Mouse (Mus musculus) neural tube, embryonic 15.5 days (tissue): ENCODE data around the gene Maml3. TPM values are rescaled to one million over a fixed set of nuclear protein-coding genes. Genes with fewer than 3 reads are reported as not detected.

Experiments
- ATAC-seq: fragments of 200-750 bp; cut with Nextera tagmentation; 2 replicates; pipeline ENCODE4 v1.8.0; 2017; ENCODE audit warnings: mild to moderate bottlenecking, moderate TSS enrichment, moderate library complexity; ENCODE audit not compliant: low FRiP score
- H3K27ac ChIP-seq: fragments of 300-500 bp; sonication (generic); replicated peaks from 2 replicates; pipeline ENCODE4 v1.5.1; 2015; ENCODE audit warnings: mild to moderate bottlenecking, inconsistent platforms
- H3K27me3 ChIP-seq: fragments of 300-500 bp; sonication (generic); replicated peaks from 2 replicates; pipeline ENCODE4 v1.6.1; 2015; ENCODE audit warnings: inconsistent platforms
- H3K36me3 ChIP-seq: fragments of 300-500 bp; sonication (generic); 2 replicates; pipeline ENCODE4 v1.6.1; 2015; ENCODE audit warnings: inconsistent platforms
- H3K4me1 ChIP-seq: fragments of 300-500 bp; sonication (generic); 2 replicates; pipeline ENCODE4 v1.6.1; 2015; ENCODE audit warnings: inconsistent platforms
- H3K4me2 ChIP-seq: fragments of 300-500 bp; sonication (generic); 2 replicates; pipeline ENCODE4 v1.6.1; 2015; ENCODE audit warnings: inconsistent platforms, mild to moderate bottlenecking, moderate library complexity
- H3K4me3 ChIP-seq: fragments of 300-500 bp; sonication (generic); replicated peaks from 2 replicates; pipeline ENCODE4 v1.5.1; 2015; ENCODE audit warnings: mild to moderate bottlenecking, inconsistent platforms
- H3K9ac ChIP-seq: fragments of 300-500 bp; sonication (generic); replicated peaks from 2 replicates; pipeline ENCODE4 v1.6.1; 2015; ENCODE audit warnings: mild to moderate bottlenecking, inconsistent platforms
- H3K9me3 ChIP-seq: fragments of 300-500 bp; sonication (generic); replicated peaks from 2 replicates; pipeline ENCODE4 v1.6.1; 2016; ENCODE audit warnings: inconsistent platforms
- WGBS: fragments of 180-500 bp; shearing (Covaris S2); methylation state at CpG from one replicate; pipeline ENCODE4 v1.1.7; 2015; ENCODE audit warnings: mixed read lengths; 5-methylcytosine and 5-hydroxymethylcytosine counted together
- polyA plus RNA-seq: library from polyadenylated mRNA; unstranded; fragments of >200 nt; fragmentation: Nextera tagmentation; extraction: Ambion mirVana; gene quantifications from 2 replicates; pipeline ENCODE4 v1.2.1, GENCODE M21; 2015

The Maml3 gene
- polyA plus RNA-seq, 1 experiment from 2014 or later: 7.6 TPM

GRCm38 (mm10) chr3:51788591-51789339 is 316.1 kb downstream of the Maml3 start:
- no peaks in the 10 kb centered on the region for H3K27me3 ChIP-seq
- peak overlapping the region; percentile 29 for H3K4me3 ChIP-seq
- peak overlapping the region; percentile 88 for H3K27ac ChIP-seq
- no peaks in the 10 kb centered on the region for H3K9me3 ChIP-seq
- peak overlapping the region; percentile 34 for H3K9ac ChIP-seq
- 1% methylated on average over 17 of the region's 17 CpGs for WGBS
- no peaks in the 10 kb centered on the region for H3K36me3 ChIP-seq
- ATAC-seq: peak; percentile 60
- peaks cover 45% of the 10 kb centered on the region for H3K4me1 ChIP-seq
- H3K4me2 ChIP-seq: peak overlapping the region; percentile 55

GRCm38 (mm10) chr3:51787945-51788344 is 316.9 kb downstream of the Maml3 start:
- Histone ChIP-seq H3K27me3 (no peaks in the 10 kb centered on the region), H3K9ac (no peak overlapping the region), H3K9me3 (no peaks in the 10 kb centered on the region), H3K4me3 (no peak overlapping the region), H3K4me2 (no peak overlapping the region), H3K27ac (peak overlapping the region; percentile 88), H3K36me3 (no peaks in the 10 kb centered on the region), H3K4me1 (peaks cover 45% of the 10 kb centered on the region)
- WGBS: 100% methylated on average over 2 of the region's 2 CpGs
- no peak for ATAC-seq

- ATAC-seq: no peak
- Histone ChIP-seq H3K9me3 (no peaks in the 10 kb centered on the region), H3K4me2 (no peak overlapping the region), H3K36me3 (no peaks in the 10 kb centered on the region), H3K27ac (peak overlapping the region; percentile 56), H3K9ac (no peak overlapping the region), H3K4me3 (no peak overlapping the region), H3K27me3 (no peaks in the 10 kb centered on the region), H3K4me1 (peaks cover 35% of the 10 kb centered on the region)
- WGBS: 68% methylated on average over 7 of the region's 7 CpGs
These were observed 319.1 kb downstream of the Maml3 start for GRCm38 (mm10) chr3:51785796-51786195.

GRCm38 (mm10) chr3:51782191-51782590 is 322.7 kb downstream of the Maml3 start:
- 60% methylated on average over 10 of the region's 10 CpGs for WGBS
- no peaks in the 10 kb centered on the region for H3K27me3 ChIP-seq
- H3K9ac ChIP-seq: no peak overlapping the region
- H3K4me2 ChIP-seq: no peak overlapping the region
- ATAC-seq: no peak
- H3K4me3 ChIP-seq: no peak overlapping the region
- H3K4me1 ChIP-seq: peaks cover 33% of the 10 kb centered on the region
- H3K27ac ChIP-seq: no peak overlapping the region; the same call in 1 of the 2 replicates
- no peaks in the 10 kb centered on the region for H3K36me3 ChIP-seq
- H3K9me3 ChIP-seq: no peaks in the 10 kb centered on the region

GRCm38 (mm10) chr3:51778738-51779592 is 325.9 kb downstream of the Maml3 start:
- no peaks in the 10 kb centered on the region for H3K27me3 ChIP-seq
- peak; percentile 66 for ATAC-seq
- 0 out of 2 replicates have a peak overlapping the region, but pooled peaks have one; percentile 7 for H3K9ac ChIP-seq
- H3K4me2 ChIP-seq: peak overlapping the region; percentile 28
- H3K9me3 ChIP-seq: no peaks in the 10 kb centered on the region
- 12% methylated on average over 16 of the region's 16 CpGs for WGBS
- H3K27ac ChIP-seq: peak overlapping the region; percentile 88
- H3K4me1 ChIP-seq: peaks cover 18% of the 10 kb centered on the region
- no peaks in the 10 kb centered on the region for H3K36me3 ChIP-seq
- H3K4me3 ChIP-seq: no peak overlapping the region

- Histone ChIP-seq H3K9me3 (no peaks in the 10 kb centered on the region), H3K4me3 (no peak overlapping the region), H3K27me3 (no peaks in the 10 kb centered on the region), H3K4me2 (no peak overlapping the region), H3K9ac (no peak overlapping the region), H3K36me3 (no peaks in the 10 kb centered on the region), H3K27ac (peak overlapping the region; percentile 88), H3K4me1 (peaks cover 18% of the 10 kb centered on the region)
- no peak; the same call in 1 of the 2 replicates for ATAC-seq
- WGBS: 31% methylated on average over 3 of the region's 3 CpGs
These were observed 326.7 kb downstream of the Maml3 start for GRCm38 (mm10) chr3:51778179-51778578.

GRCm38 (mm10) chr3:51776018-51776611 is 328.8 kb downstream of the Maml3 start:
- ATAC-seq: no peak
- H3K27me3 ChIP-seq: no peaks in the 10 kb centered on the region
- 88% methylated on average over 2 of the region's 2 CpGs for WGBS
- no peak overlapping the region for H3K27ac ChIP-seq
- no peak overlapping the region for H3K9ac ChIP-seq
- no peaks in the 10 kb centered on the region for H3K36me3 ChIP-seq
- H3K4me2 ChIP-seq: no peak overlapping the region
- H3K4me1 ChIP-seq: peaks cover 27% of the 10 kb centered on the region
- H3K4me3 ChIP-seq: no peak overlapping the region
- no peaks in the 10 kb centered on the region for H3K9me3 ChIP-seq

- H3K27me3 ChIP-seq: no peaks in the 10 kb centered on the region
- WGBS: 87% methylated on average over 5 of the region's 5 CpGs
- no peak overlapping the region for H3K4me2 ChIP-seq
These were observed 331.3 kb downstream of the Maml3 start for GRCm38 (mm10) chr3:51773587-51773986.

GRCm38 (mm10) chr3:51771839-51772630 is 332.8 kb downstream of the Maml3 start:
- Histone ChIP-seq H3K4me1 (peaks cover 9% of the 10 kb centered on the region), H3K27ac (0 out of 2 replicates have a peak overlapping the region, but pooled peaks have one; percentile 10), H3K4me2 (no peak overlapping the region), H3K27me3 (no peaks in the 10 kb centered on the region), H3K36me3 (no peaks in the 10 kb centered on the region), H3K4me3 (no peak overlapping the region), H3K9me3 (no peaks in the 10 kb centered on the region), H3K9ac (no peak overlapping the region)
- peak; percentile 36; the same call in 1 of the 2 replicates for ATAC-seq
- WGBS: 45% methylated on average over 9 of the region's 9 CpGs

More at GRCm38 (mm10) chr3:51773587-51773986, 331.3 kb downstream of the Maml3 start:
- peaks cover 15% of the 10 kb centered on the region for H3K4me1 ChIP-seq
- no peak overlapping the region for H3K9ac ChIP-seq
- no peak for ATAC-seq
- H3K36me3 ChIP-seq: no peaks in the 10 kb centered on the region
- no peak overlapping the region for H3K27ac ChIP-seq
- H3K4me3 ChIP-seq: no peak overlapping the region
- no peaks in the 10 kb centered on the region for H3K9me3 ChIP-seq

GRCm38 (mm10) chr3:51769196-51769595 is 335.7 kb downstream of the Maml3 start:
- Histone ChIP-seq H3K4me1 (peaks cover 9% of the 10 kb centered on the region), H3K4me2 (no peak overlapping the region), H3K36me3 (no peaks in the 10 kb centered on the region), H3K4me3 (no peak overlapping the region), H3K27me3 (no peaks in the 10 kb centered on the region), H3K9ac (no peak overlapping the region), H3K9me3 (no peaks in the 10 kb centered on the region), H3K27ac (no peak overlapping the region)
- WGBS: 91% methylated on average over 6 of the region's 6 CpGs
- no peak for ATAC-seq
